Mouse (Mus musculus) spleen, postnatal 4 days (tissue): ENCODE results near the gene Vmn2r109.
"Not testable (repeated sequence)": the region's sequence is repeated elsewhere in the genome, so short reads cannot be mapped to it uniquely, and the experiment has no call there.

ENCODE experiments used
- DNase-seq, 2 experiments: peaks; one replicate each; pipeline ENCODE4 v3.0.0; 2022; ENCODE audit warnings: low spot score in 2 of 2

Vmn2r109 gene

GRCm38 (mm10) chr17:20564656-20565055 is at the start of gene Vmn2r109:
Vmn2r109 (minus strand) TSS chr17:20564756.
- DNase-seq: no peak

- DNase-seq: no peak
These were observed 31.8 kb upstream of the Vmn2r109 start, which contains the start of gene Vmn2r110 for GRCm38 (mm10) chr17:20596323-20596722. Vmn2r110 (minus strand) TSS chr17:20596423.

GRCm38 (mm10) chr17:20508247-20508646 is 56.3 kb downstream of the Vmn2r109 start:
- DNase-seq: not testable (repeated sequence)

GRCm38 (mm10) chr17:20497858-20498257 is 66.7 kb downstream of the Vmn2r109 start, which contains the start of gene Vmn1r225:
Vmn1r225 (plus strand) TSS chr17:20498158.
- no peak for DNase-seq
